Mouse (Mus musculus) intestine, embryonic 16.5 days (tissue): ENCODE measurements around the gene Gpr157. TPM values are rescaled to one million over a fixed set of nuclear protein-coding genes. Genes with fewer than 3 reads are reported as not detected.

Experiments
- ATAC-seq: fragments of 200-750 bp; cut with Nextera tagmentation; 2 replicates; pipeline ENCODE4 v1.8.0; 2017; ENCODE audit warnings: moderate TSS enrichment, moderate library complexity
- H3K27ac ChIP-seq: fragments of 300-500 bp; sonication (generic); 2 replicates; pipeline ENCODE4 v1.5.1; 2014; ENCODE audit warnings: mild to moderate bottlenecking, low read length
- H3K27me3 ChIP-seq: fragments of 300-500 bp; sonication (generic); replicated peaks from 2 replicates; pipeline ENCODE4 v1.6.1; 2014; ENCODE audit warnings: low read length, control low read depth, mixed read lengths; ENCODE audit not compliant: control insufficient read depth, insufficient read depth
- H3K36me3 ChIP-seq: fragments of 300-500 bp; sonication (generic); 2 replicates; pipeline ENCODE4 v1.6.1; 2014; ENCODE audit warnings: low read length, control low read depth; ENCODE audit not compliant: control insufficient read depth, insufficient read depth
- H3K4me1 ChIP-seq: fragments of 300-500 bp; sonication (generic); 2 replicates; pipeline ENCODE4 v1.6.1; 2014; ENCODE audit warnings: low read length, control low read depth, mixed read lengths; ENCODE audit not compliant: control insufficient read depth, insufficient read depth
- H3K4me2 ChIP-seq: fragments of 300-500 bp; sonication (generic); 2 replicates; pipeline ENCODE4 v1.6.1; 2014; ENCODE audit warnings: low read depth, low read length, control low read depth
- H3K4me3 ChIP-seq: fragments of 300-500 bp; sonication (generic); 2 replicates; pipeline ENCODE4 v1.5.1; 2014; ENCODE audit warnings: mild to moderate bottlenecking, low read length
- H3K9ac ChIP-seq: fragments of 300-500 bp; sonication (generic); 2 replicates; pipeline ENCODE4 v1.6.1; 2014; ENCODE audit warnings: low read depth, low read length
- H3K9me3 ChIP-seq: fragments of 300-500 bp; sonication (generic); 2 replicates; pipeline ENCODE4 v1.6.1; 2016; ENCODE audit warnings: low read length, control low read depth; ENCODE audit not compliant: control insufficient read depth
- WGBS: fragments of 180-500 bp; shearing (Covaris S2); extraction: QIAGEN DNeasy Blood & Tissue Kit; methylation state at CpG from one replicate; pipeline ENCODE4 v1.1.7; 2014; 5-methylcytosine and 5-hydroxymethylcytosine counted together
- polyA plus RNA-seq: library from polyadenylated mRNA; unstranded; fragments of >200 nt; fragmentation: Nextera tagmentation; extraction: Ambion mirVana; gene quantifications from 2 replicates; pipeline ENCODE4 v1.2.1, GENCODE M21; 2015

Gpr157 gene
- polyA plus RNA-seq, 1 experiment from 2014 or later = 1.6 TPM

GRCm38 (mm10) chr4:150096309-150096708 is 9.1 kb downstream of the Gpr157 start:
- Histone ChIP-seq H3K27ac (no peak overlapping the region), H3K9me3 (no peaks in the 10 kb centered on the region), H3K4me1 (peaks cover 27% of the 10 kb centered on the region), H3K36me3 (no peaks in the 10 kb centered on the region), H3K4me3 (no peak overlapping the region), H3K4me2 (no peak overlapping the region), H3K27me3 (no peaks in the 10 kb centered on the region; the same call in 1 of the 2 replicates), H3K9ac (no peak overlapping the region)
- WGBS = 72% methylated on average over 7 of the region's 7 CpGs
- no peak for ATAC-seq

DNA sequence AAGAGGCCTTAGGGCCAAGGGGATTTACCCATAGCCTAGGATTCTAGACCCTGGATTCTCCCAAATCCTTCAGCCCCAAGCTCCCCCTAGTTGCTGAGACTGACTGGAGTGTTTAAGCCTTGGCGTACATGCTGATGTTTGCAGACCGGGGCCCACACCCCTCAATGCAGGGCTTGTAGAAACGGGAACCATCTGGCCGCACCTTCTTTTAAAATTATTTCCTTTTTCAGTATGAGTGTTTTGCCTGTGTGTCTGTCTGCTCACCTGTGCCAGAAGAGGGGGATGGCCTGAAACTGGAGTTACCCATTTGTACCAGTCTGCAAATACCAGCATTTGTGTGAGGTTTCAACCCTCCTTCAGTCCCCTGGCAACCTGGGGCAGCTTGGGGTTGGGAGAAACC is 10.7 kb downstream of the Gpr157 start:
- 64% methylated on average over 4 of the region's 4 CpGs for WGBS
- no peaks in the 10 kb centered on the region for H3K36me3 ChIP-seq
- H3K4me2 ChIP-seq = no peak overlapping the region
- no peaks in the 10 kb centered on the region; the same call in 1 of the 2 replicates for H3K27me3 ChIP-seq
- H3K9ac ChIP-seq = no peak overlapping the region
- no peak overlapping the region for H3K4me3 ChIP-seq
- H3K4me1 ChIP-seq = peaks cover 22% of the 10 kb centered on the region
- no peak overlapping the region for H3K27ac ChIP-seq
- no peak for ATAC-seq
- no peaks in the 10 kb centered on the region for H3K9me3 ChIP-seq

GRCm38 (mm10) chr4:150098880-150099279 is 11.7 kb downstream of the Gpr157 start:
- WGBS = 17% methylated on average over 10 of the region's 10 CpGs
- no peaks in the 10 kb centered on the region for H3K9me3 ChIP-seq
- no peak overlapping the region for H3K4me3 ChIP-seq
- no peak overlapping the region for H3K4me2 ChIP-seq
- no peaks in the 10 kb centered on the region for H3K36me3 ChIP-seq
- no peak overlapping the region for H3K9ac ChIP-seq
- no peak for ATAC-seq
- peaks cover 21% of the 10 kb centered on the region for H3K4me1 ChIP-seq
- no peaks in the 10 kb centered on the region; the same call in 1 of the 2 replicates for H3K27me3 ChIP-seq
- no peak overlapping the region for H3K27ac ChIP-seq

DNA sequence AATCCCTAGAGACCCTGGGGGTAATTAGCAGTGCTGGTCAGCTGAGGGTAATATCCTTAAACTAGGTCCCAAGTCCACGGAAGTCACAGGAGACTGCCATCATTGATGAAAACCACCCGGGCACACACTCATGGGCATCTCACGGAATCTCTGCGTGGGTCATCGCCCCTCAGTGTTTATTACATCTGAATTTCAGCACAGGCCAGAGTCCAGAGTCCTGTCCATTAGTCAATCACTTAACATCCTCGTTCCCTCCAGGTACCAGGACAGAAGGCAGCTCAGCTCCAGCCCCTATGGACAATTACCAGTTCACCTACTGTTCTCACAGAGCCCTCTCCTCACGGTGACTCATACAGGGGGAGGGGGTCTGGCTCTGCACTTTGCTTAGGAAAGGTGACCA is 15.7 kb downstream of the Gpr157 start:
- H3K27ac ChIP-seq = no peak overlapping the region
- no peaks in the 10 kb centered on the region for H3K36me3 ChIP-seq
- 77% methylated on average over 7 of the region's 7 CpGs for WGBS
- ATAC-seq = peak; percentile 57
- H3K27me3 ChIP-seq = no peaks in the 10 kb centered on the region; the same call in 1 of the 2 replicates
- H3K4me3 ChIP-seq = no peak overlapping the region
- peaks cover 5% of the 10 kb centered on the region; the same call in 1 of the 2 replicates for H3K4me1 ChIP-seq
- no peak overlapping the region; the same call in 1 of the 2 replicates for H3K9ac ChIP-seq
- no peaks in the 10 kb centered on the region for H3K9me3 ChIP-seq
- no peak overlapping the region for H3K4me2 ChIP-seq

GRCm38 (mm10) chr4:150105671-150106070 is 18.5 kb downstream of the Gpr157 start:
- Histone ChIP-seq H3K27ac (no peak overlapping the region), H3K4me3 (no peak overlapping the region), H3K4me1 (peaks cover 3% of the 10 kb centered on the region; the same call in 1 of the 2 replicates), H3K36me3 (no peaks in the 10 kb centered on the region), H3K9me3 (no peaks in the 10 kb centered on the region), H3K27me3 (no peaks in the 10 kb centered on the region; the same call in 1 of the 2 replicates), H3K9ac (no peak overlapping the region), H3K4me2 (no peak overlapping the region)
- 40% methylated on average over 7 of the region's 7 CpGs for WGBS
- no peak for ATAC-seq

- no peaks in the 10 kb centered on the region for H3K36me3 ChIP-seq
- H3K9me3 ChIP-seq = no peaks in the 10 kb centered on the region
- 75% methylated on average over 5 of the region's 5 CpGs for WGBS
- no peak overlapping the region for H3K9ac ChIP-seq
- H3K27ac ChIP-seq = no peak overlapping the region
- H3K4me3 ChIP-seq = no peak overlapping the region
- peaks cover 3% of the 10 kb centered on the region; the same call in 1 of the 2 replicates for H3K4me1 ChIP-seq
- ATAC-seq = no peak
- no peak overlapping the region for H3K4me2 ChIP-seq
- no peaks in the 10 kb centered on the region for H3K27me3 ChIP-seq
These were observed 19.5 kb downstream of the Gpr157 start for GRCm38 (mm10) chr4:150106637-150107036.

DNA sequence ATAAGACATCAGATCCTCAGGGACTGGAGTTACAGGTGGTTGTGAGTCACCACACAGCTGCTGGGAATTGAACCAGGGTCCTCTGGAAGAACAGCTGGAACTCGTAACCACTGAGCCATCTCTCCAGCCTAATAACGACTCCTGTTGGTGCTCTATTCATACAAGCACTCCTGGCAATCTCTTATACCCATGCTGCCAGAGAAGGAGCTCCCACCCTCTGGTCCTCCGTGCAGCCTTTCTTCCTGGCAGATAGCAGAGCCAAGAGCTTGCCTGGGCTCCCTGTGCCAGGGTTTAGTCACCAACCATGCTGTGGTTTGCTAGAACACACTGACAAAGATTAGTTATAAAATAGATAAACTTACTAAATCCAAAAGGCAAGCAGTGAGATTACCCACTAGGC is 22.5 kb downstream of the Gpr157 start:
- Histone ChIP-seq H3K4me3 (no peak overlapping the region), H3K4me2 (no peak overlapping the region), H3K27me3 (no peaks in the 10 kb centered on the region), H3K27ac (no peak overlapping the region), H3K9me3 (no peaks in the 10 kb centered on the region), H3K9ac (no peak overlapping the region), H3K36me3 (no peaks in the 10 kb centered on the region), H3K4me1 (no peaks in the 10 kb centered on the region)
- no peak for ATAC-seq
- 58% methylated on average over 3 of the region's 3 CpGs for WGBS

DNA sequence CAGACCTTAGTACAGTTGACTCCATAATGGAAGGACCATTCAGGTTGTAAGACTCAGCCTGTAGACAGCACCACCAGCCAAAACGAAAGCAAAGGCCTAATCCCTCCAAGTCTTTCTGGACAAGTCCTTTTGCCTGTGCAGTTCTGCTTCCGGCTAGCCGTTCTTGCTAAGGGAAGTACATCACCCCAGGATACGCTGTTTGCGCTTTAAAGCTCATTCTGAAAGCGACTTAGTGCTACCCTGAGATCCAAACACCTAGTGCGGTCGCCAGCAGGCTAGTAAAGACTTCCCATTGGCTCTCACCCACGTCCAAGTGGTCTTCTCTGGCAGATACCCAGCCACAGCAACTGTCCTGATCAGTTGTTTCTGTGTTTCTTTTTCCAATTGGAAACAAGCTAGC is 23.2 kb downstream of the Gpr157 start:
- Histone ChIP-seq H3K27ac (no peak overlapping the region), H3K4me3 (no peak overlapping the region), H3K9ac (no peak overlapping the region), H3K36me3 (no peaks in the 10 kb centered on the region), H3K27me3 (no peaks in the 10 kb centered on the region), H3K4me2 (no peak overlapping the region), H3K9me3 (no peaks in the 10 kb centered on the region), H3K4me1 (peaks cover 3% of the 10 kb centered on the region; the same call in 1 of the 2 replicates)
- WGBS = 76% methylated on average over 9 of the region's 9 CpGs
- no peak for ATAC-seq

DNA sequence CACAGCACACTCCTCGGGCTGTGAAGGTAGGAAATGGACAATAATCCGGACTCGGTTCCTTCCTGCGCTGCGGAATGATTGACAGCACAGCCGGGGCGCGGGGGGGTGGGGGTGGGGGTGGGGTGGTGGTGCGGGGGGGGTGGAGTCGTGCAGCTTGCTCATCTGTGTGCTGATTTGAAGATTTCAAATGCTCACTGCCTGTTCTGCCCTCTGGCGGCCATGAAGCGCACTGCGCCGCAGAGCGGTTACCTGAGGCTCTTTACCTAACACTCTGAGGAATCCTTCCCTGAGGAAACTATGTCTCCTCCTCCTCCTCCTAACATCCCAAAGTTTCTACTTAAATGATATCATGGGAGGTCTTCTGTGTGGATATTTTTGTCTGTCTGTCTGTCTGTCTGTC is 25.7 kb downstream of the Gpr157 start:
- ATAC-seq = no peak
- WGBS = 6% methylated on average over 15 of the region's 15 CpGs
- H3K9ac ChIP-seq = no peak overlapping the region
- no peaks in the 10 kb centered on the region for H3K36me3 ChIP-seq
- no peaks in the 10 kb centered on the region for H3K9me3 ChIP-seq
- no peak overlapping the region for H3K4me2 ChIP-seq
- peaks cover 3% of the 10 kb centered on the region; the same call in 1 of the 2 replicates for H3K4me1 ChIP-seq
- H3K27me3 ChIP-seq = no peaks in the 10 kb centered on the region
- H3K27ac ChIP-seq = no peak overlapping the region
- no peak overlapping the region for H3K4me3 ChIP-seq

DNA sequence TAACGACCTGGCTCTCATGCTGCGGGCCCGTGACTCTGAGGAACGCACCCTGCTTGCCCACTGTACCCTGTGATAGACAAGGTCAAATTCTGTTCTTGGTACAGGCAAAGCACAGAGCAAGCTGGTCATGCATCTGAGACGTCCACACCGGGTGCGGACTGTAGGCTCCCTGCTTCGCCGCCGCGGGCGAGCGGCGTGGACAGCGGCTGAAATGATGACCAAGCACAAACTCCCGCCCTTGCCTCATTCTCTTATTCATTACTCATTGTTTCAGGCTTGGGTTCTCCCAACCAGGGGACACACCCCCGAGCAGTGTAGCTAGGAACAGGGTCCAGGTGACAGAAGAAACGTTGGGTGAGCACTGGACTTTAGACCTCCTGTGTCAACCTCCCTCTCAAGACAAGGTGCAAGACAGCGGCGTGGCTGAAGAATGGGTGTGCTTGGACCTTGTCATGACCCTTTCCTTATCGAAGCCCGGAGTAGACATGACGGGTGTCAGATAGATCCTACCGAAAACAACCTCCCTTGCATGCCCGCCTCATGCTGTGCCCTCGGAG is 27.4 kb downstream of the Gpr157 start:
- H3K9me3 ChIP-seq = no peaks in the 10 kb centered on the region
- H3K36me3 ChIP-seq = no peaks in the 10 kb centered on the region
- H3K9ac ChIP-seq = no peak overlapping the region
- no peaks in the 10 kb centered on the region for H3K27me3 ChIP-seq
- no peak overlapping the region for H3K4me3 ChIP-seq
- peak; percentile 88 for ATAC-seq
- H3K4me1 ChIP-seq = peaks cover 15% of the 10 kb centered on the region
- H3K27ac ChIP-seq = no peak overlapping the region
- peak overlapping the region; percentile 10; the same call in 1 of the 2 replicates for H3K4me2 ChIP-seq
- 87% methylated on average over 26 of the region's 26 CpGs for WGBS
